Mouse (Mus musculus): ENCODE measurements at regions not wholly inside any gene's neighbourhood (a gene's known extent, or its start where the extent isn't known, plus 50 kb on each side); places are given as distances from the start of the nearest gene placed in this dataset.

DNA sequence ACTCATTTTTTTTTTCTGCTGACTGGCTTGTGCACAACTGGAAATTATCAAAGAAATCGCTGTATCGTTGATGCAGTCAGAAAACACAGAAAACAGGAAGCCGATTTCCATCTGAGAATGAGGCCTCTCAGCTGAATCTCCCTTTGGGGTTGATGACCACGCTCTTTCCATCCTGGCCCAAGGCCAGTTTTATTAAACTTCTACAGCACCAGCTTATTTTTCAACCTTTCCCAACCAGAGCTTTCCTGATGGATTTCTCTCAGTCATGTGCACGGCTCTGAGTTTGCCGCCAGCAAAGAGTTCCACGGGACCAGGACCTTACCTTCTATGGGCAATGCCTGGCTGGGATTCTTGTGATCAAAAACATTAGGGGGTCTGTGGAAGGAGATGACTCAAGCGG is 71.2 kb upstream of the Glis3 start:
- no peak for TF ChIP-seq CTCF (IDR thresholded peaks at IDR 0.05; ENCODE audit: insufficient read depth, low read depth, low read length)
- no peak for TF ChIP-seq POLR2A (IDR thresholded peaks at IDR 0.05; ENCODE audit: insufficient read depth, low read depth, low read length)
